ENCODE assay signal across 9 mouse cellular contexts in the genomic region with DNA sequence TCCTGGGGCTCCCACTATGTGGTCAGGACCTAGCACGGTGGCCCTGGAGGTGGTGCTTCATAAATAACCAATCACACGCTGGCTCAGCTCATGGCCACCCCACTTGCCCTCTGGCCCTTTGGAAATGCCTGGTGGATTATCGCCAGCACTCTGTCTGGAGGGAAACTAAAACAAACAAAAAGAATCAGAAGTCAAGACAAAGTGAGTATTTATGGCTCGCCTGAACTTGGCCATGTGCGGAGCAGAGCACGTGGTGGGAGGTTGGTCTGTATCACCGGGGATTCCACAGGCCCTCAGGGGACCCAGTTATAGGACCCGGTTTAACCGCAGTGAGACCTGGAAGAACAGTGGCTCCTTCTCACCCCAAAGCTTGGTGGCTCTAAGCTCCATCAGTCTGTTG.
DNase-seq lines count a peak whose midpoint lies in the region; ATAC-seq and TF ChIP-seq lines count a peak whose summit lies in the region.
"Had no signal": no experiment of that assay in that cellular context is flagged by ENCODE, and none has a peak within 500 bp of the region (broad histone marks: within the 10 kb centered on the region; RNA-seq: fewer than 3 reads in every experiment).

No protein-coding gene starts in this region.

- H3K79me2 ChIP-seq in CH12.LX (replicated peaks; ENCODE audit: control insufficient read depth, extremely low read depth, insufficient read depth, poor library complexity, severe bottlenecking) = 0 out of 2 replicates have a peak, but pooled peaks cover 3% of the 10 kb centered on the region

- no peak for ATAC-seq in hindbrain, embryonic 15.5 days (ENCODE audit: low FRiP score, low read depth)
- no peak for ATAC-seq in hindbrain, embryonic 12.5 days (ENCODE audit: low FRiP score)
- ATAC-seq in limb, embryonic 15.5 days (ENCODE audit: insufficient number of reproducible peaks, low FRiP score, low TSS enrichment, low read depth) = no peak

- no peaks in the 10 kb centered on the region for H3K36me3 ChIP-seq in hindbrain, embryonic 15.5 days
- H3K36me3 ChIP-seq in hindbrain, embryonic 12.5 days = no peaks in the 10 kb centered on the region
- H3K36me3 ChIP-seq in CH12.LX (replicated peaks in 1 of 2; ENCODE audit: control insufficient read depth in 1 of 2, insufficient read depth in 1 of 2, low read length in 1 of 2) = peaks cover 13 to 23% of the 10 kb centered on the region in 2 experiments
- H3K36me3 ChIP-seq in limb, embryonic 15.5 days = peaks cover 10% of the 10 kb centered on the region

- peaks cover 22% of the 10 kb centered on the region for H3K4me1 ChIP-seq in hindbrain, embryonic 15.5 days (replicated peaks)
- peaks cover 12% of the 10 kb centered on the region for H3K4me1 ChIP-seq in hindbrain, embryonic 12.5 days
- peaks cover 60 to 73% of the 10 kb centered on the region in 2 experiments for H3K4me1 ChIP-seq in CH12.LX (ENCODE audit: control insufficient read depth in 1 of 2, insufficient read depth in 2 of 2)
- H3K4me1 ChIP-seq in limb, embryonic 15.5 days = peaks cover 69% of the 10 kb centered on the region

- WGBS in hindbrain, embryonic 15.5 days = 76% methylated on average over 9 of the region's 9 CpGs
- WGBS in hindbrain, embryonic 12.5 days = 65% methylated on average over 9 of the region's 9 CpGs
- 49% methylated on average over 9 of the region's 9 CpGs for WGBS in limb, embryonic 15.5 days

- peak; percentile 88 for DNase-seq in CH12.LX (ENCODE audit: extremely low read depth)
- peak; percentile 51 for DNase-seq in adrenal gland, postnatal 25 days
- DNase-seq in cerebellum, postnatal 4 days (ENCODE audit: low spot score in 2 of 2) = no peak
- no peak for DNase-seq in ovary, adult 18-20 months (ENCODE audit: low spot score)
- no peak for DNase-seq in frontal cortex, postnatal 14 days (ENCODE audit: low spot score in 2 of 2)
- DNase-seq: midbrain, embryonic 14.5 days had no signal

- in situ Hi-C loops in CH12.LX (cut with MboI; ENCODE audit: low pct_ligation_motif_present, low pct_unique_long_range_greater_than_20kb, low sequenced_read_pairs) = loop anchor here (5.0 to 25.0 kb wide), 3 partner anchors 74 to 547 kb away; partner anchors contain the start of gene Itpkb

- no peaks in the 10 kb centered on the region for H3K9me3 ChIP-seq in hindbrain, embryonic 15.5 days
- H3K9me3 ChIP-seq in hindbrain, embryonic 12.5 days (replicated peaks) = no peaks in the 10 kb centered on the region
- H3K9me3 ChIP-seq in CH12.LX (replicated peaks; ENCODE audit: low read length) = no peaks in the 10 kb centered on the region
- no peaks in the 10 kb centered on the region for H3K9me3 ChIP-seq in limb, embryonic 15.5 days

- H3K4me2 ChIP-seq in hindbrain, embryonic 15.5 days = no peak overlapping the region
- H3K4me2 ChIP-seq in hindbrain, embryonic 12.5 days (replicated peaks) = no peak overlapping the region
- peak overlapping the region; percentile 80 for H3K4me2 ChIP-seq in CH12.LX (ENCODE audit: insufficient read depth, low read depth, poor library complexity, severe bottlenecking)
- no peak overlapping the region for H3K4me2 ChIP-seq in limb, embryonic 15.5 days

- 0 out of 2 replicates have a peak overlapping the region, but pooled peaks have one; percentile 74 for H3K27ac ChIP-seq in hindbrain, embryonic 15.5 days (replicated peaks)
- H3K27ac ChIP-seq in hindbrain, embryonic 12.5 days = no peak overlapping the region
- peak overlapping the region; percentile 99 for H3K27ac ChIP-seq in CH12.LX (ENCODE audit: insufficient read depth, low read depth)
- peak overlapping the region; percentile 74; the same call in 1 of the 2 replicates for H3K27ac ChIP-seq in limb, embryonic 15.5 days

- no peak overlapping the region for H3K9ac ChIP-seq in hindbrain, embryonic 15.5 days
- no peak overlapping the region for H3K9ac ChIP-seq in hindbrain, embryonic 12.5 days
- H3K9ac ChIP-seq in CH12.LX (ENCODE audit: insufficient read depth, low read depth) = peak overlapping the region; percentile 49
- no peak overlapping the region for H3K9ac ChIP-seq in limb, embryonic 15.5 days

- no peak; the same call in 1 of the 2 replicates for TF ChIP-seq RAD21 in CH12.LX (IDR thresholded peaks at IDR 0.05; ENCODE audit: low read depth, low read length)

- TF ChIP-seq CTCF in CH12.LX (conservative IDR thresholded peaks at IDR 0.05 in 1 of 2, IDR thresholded peaks at IDR 0.05 in 1 of 2; ENCODE audit: low read depth in 2 of 2, low read length in 2 of 2) = no peak

- no peaks in the 10 kb centered on the region for H3K27me3 ChIP-seq in hindbrain, embryonic 15.5 days
- no peaks in the 10 kb centered on the region for H3K27me3 ChIP-seq in hindbrain, embryonic 12.5 days
- H3K27me3 ChIP-seq in CH12.LX (replicated peaks) = no peaks in the 10 kb centered on the region
- no peaks in the 10 kb centered on the region for H3K27me3 ChIP-seq in limb, embryonic 15.5 days

- no peak overlapping the region for H3K4me3 ChIP-seq in hindbrain, embryonic 15.5 days
- no peak overlapping the region for H3K4me3 ChIP-seq in hindbrain, embryonic 12.5 days
- H3K4me3 ChIP-seq in CH12.LX (replicated peaks in 1 of 3; ENCODE audit: low read depth in 2 of 3, low read length in 2 of 3, poor library complexity in 1 of 3) = peak overlapping the region; percentile 7 to 42 (median 8)
- no peak overlapping the region for H3K4me3 ChIP-seq in limb, embryonic 15.5 days

- TF ChIP-seq EP300 in CH12.LX (IDR thresholded peaks at IDR 0.05; ENCODE audit: low read length) = peak; percentile 76

- 0 out of 2 replicates have a peak, but pooled peaks have one; percentile 32 for TF ChIP-seq POLR2A in CH12.LX (IDR thresholded peaks at IDR 0.05; ENCODE audit: low read depth, low read length)

- dilution Hi-C loops in CH12.LX (cut with MboI; ENCODE audit: extremely low pct_ligation_motif_present, extremely low pct_unique_long_range_greater_than_20kb, low sequenced_read_pairs) = no loop called here

TF ChIP-seq in CH12.LX, 34 proteins besides CTCF, POLR2A, EP300 and RAD21:
- TF ChIP-seq MAFK (IDR thresholded peaks at IDR 0.05; ENCODE audit: insufficient replicate concordance, low read length) (peak; percentile 61; the same call in 1 of the 2 replicates), SIN3A (IDR thresholded peaks at IDR 0.05; ENCODE audit: low read length) (peak; percentile 75), USF2 (conservative IDR thresholded peaks at IDR 0.05; ENCODE audit: low read depth, low read length) (peak; percentile 24; the same call in 1 of the 2 replicates), TBP (conservative IDR thresholded peaks at IDR 0.05; ENCODE audit: low read depth, low read length) (peak; percentile 70; the same call in 1 of the 2 replicates), NRF1 (IDR thresholded peaks at IDR 0.05; ENCODE audit: low read depth, low read length) (0 out of 2 replicates have a peak, but pooled peaks have one; percentile 25), JUND (conservative IDR thresholded peaks at IDR 0.05; ENCODE audit: low read depth, low read length) (no peak; the same call in 1 of the 2 replicates), ZNF384 (IDR thresholded peaks at IDR 0.05; ENCODE audit: low read depth, low read length) (no peak), MAX (IDR thresholded peaks at IDR 0.05; ENCODE audit: low read length) (peak; percentile 100), ZKSCAN1 (IDR thresholded peaks at IDR 0.05; ENCODE audit: borderline replicate concordance, low read depth, low read length) (no peak), E2F4 (IDR thresholded peaks at IDR 0.05; ENCODE audit: insufficient replicate concordance, low read depth, low read length) (no peak), MEF2A (IDR thresholded peaks at IDR 0.05; ENCODE audit: borderline replicate concordance, low read depth, low read length) (peak; percentile 90), ETS1 (conservative IDR thresholded peaks at IDR 0.05; ENCODE audit: low read depth, low read length) (peak; percentile 91), KAT2A (IDR thresholded peaks at IDR 0.05; ENCODE audit: insufficient replicate concordance, low read length) (0 out of 2 replicates have a peak, but pooled peaks have one; percentile 52), ZC3H11A (IDR thresholded peaks at IDR 0.05; ENCODE audit: low read depth, low read length) (no peak), UBTF (IDR thresholded peaks at IDR 0.05; ENCODE audit: low read depth, low read length) (0 out of 2 replicates have a peak, but pooled peaks have one; percentile 32), MXI1 (IDR thresholded peaks at IDR 0.05; ENCODE audit: low read depth, low read length) (peak; percentile 97), GABPA (IDR thresholded peaks at IDR 0.05; ENCODE audit: insufficient replicate concordance, low read depth, low read length) (no peak), TCF12 (IDR thresholded peaks at IDR 0.05; ENCODE audit: low read depth, low read length) (peak; percentile 81), BHLHE40 (IDR thresholded peaks at IDR 0.05; ENCODE audit: low read depth, low read length) (peak; percentile 96), CHD2 (IDR thresholded peaks at IDR 0.05; ENCODE audit: low read length) (peak; percentile 72), IRF4 (IDR thresholded peaks at IDR 0.05; ENCODE audit: low read depth, low read length) (peak; percentile 90), CHD1 (IDR thresholded peaks at IDR 0.05; ENCODE audit: low read depth, low read length) (no peak), MYC (IDR thresholded peaks at IDR 0.05; ENCODE audit: low read depth, low read length) (peak; percentile 100), USF1 (IDR thresholded peaks at IDR 0.05; ENCODE audit: low read depth, low read length) (peak; percentile 70), SMC3 (IDR thresholded peaks at IDR 0.05; ENCODE audit: low read depth, low read length) (no peak; the same call in 1 of the 2 replicates), POLR2AphosphoS2 (IDR thresholded peaks at IDR 0.05; ENCODE audit: low read depth, low read length) (no peak)

Comparison
In these comparisons a context has a peak if more than half of its experiments do, and no peak if none do; other contexts are left out.
1. H3K4me3 ChIP-seq: peak in CH12.LX (3 of 3); none in hindbrain, embryonic 15.5 days (single experiment), hindbrain, embryonic 12.5 days (single experiment) and limb, embryonic 15.5 days (single experiment).
2. DNase-seq: peak in CH12.LX (single experiment) and adrenal gland, postnatal 25 days (single experiment); none in cerebellum, postnatal 4 days (0 of 2), ovary, adult 18-20 months (single experiment) and frontal cortex, postnatal 14 days (0 of 2).